Mouse (Mus musculus) stomach, postnatal 0 days (tissue): Measurements from ENCODE around the gene P3h4. TPM values are rescaled to one million over a fixed set of nuclear protein-coding genes. Genes with fewer than 3 reads are reported as not detected.
A peak's percentile ranks its signal among the peaks of the same experiment; 100 is the strongest.

Experiments used
- ATAC-seq: fragments of 200-750 bp; cut with Nextera tagmentation; 2 replicates; pipeline ENCODE4 v1.8.0; 2017; ENCODE audit not compliant: low FRiP score, low TSS enrichment
- DNase-seq: peaks from one replicate; pipeline ENCODE4 v3.0.0-alpha.2; 2016; ENCODE audit warnings: low spot score
- H3K27ac ChIP-seq: fragments of 300-500 bp; sonication (generic); replicated peaks from 2 replicates; pipeline ENCODE4 v1.5.1; 2014; ENCODE audit warnings: mild to moderate bottlenecking, control low read depth
- H3K27me3 ChIP-seq: fragments of 300-500 bp; sonication (generic); 2 replicates; pipeline ENCODE4 v1.6.1; 2014; ENCODE audit warnings: low read length; ENCODE audit not compliant: control insufficient read depth, insufficient read depth
- H3K36me3 ChIP-seq: fragments of 300-500 bp; sonication (generic); 2 replicates; pipeline ENCODE4 v1.6.1; 2014; ENCODE audit warnings: low read length, mixed read lengths; ENCODE audit not compliant: control insufficient read depth, insufficient read depth
- H3K4me1 ChIP-seq: fragments of 300-500 bp; sonication (generic); replicated peaks from 2 replicates; pipeline ENCODE4 v1.6.1; 2014; ENCODE audit warnings: antibody characterized with exemption; ENCODE audit not compliant: control insufficient read depth, insufficient read depth
- H3K4me2 ChIP-seq: fragments of 300-500 bp; sonication (generic); replicated peaks from 2 replicates; pipeline ENCODE4 v1.6.1; 2014; ENCODE audit warnings: low read depth, mild to moderate bottlenecking, control low read depth, moderate library complexity
- H3K4me3 ChIP-seq: fragments of 300-500 bp; sonication (generic); 2 replicates; pipeline ENCODE4 v1.5.1; 2014; ENCODE audit warnings: low read depth, low read length, control low read depth
- H3K9ac ChIP-seq: fragments of 300-500 bp; sonication (generic); 2 replicates; pipeline ENCODE4 v1.6.1; 2014; ENCODE audit warnings: mild to moderate bottlenecking, low read length, control low read depth, mixed read lengths
- H3K9me3 ChIP-seq: fragments of 300-500 bp; sonication (generic); 2 replicates; pipeline ENCODE4 v1.6.1; 2016; ENCODE audit warnings: low read length; ENCODE audit not compliant: control insufficient read depth
- CTCF ChIP-seq: IDR thresholded peaks from 2 replicates; pipeline ENCODE4 v1.5.1; 2016; ENCODE audit warnings: antibody characterized with exemption, low read depth, mild to moderate bottlenecking, moderate library complexity
- EP300 ChIP-seq: optimal IDR thresholded peaks from 2 replicates; pipeline ENCODE3; 2016; ENCODE audit warnings: antibody characterized with exemption
- WGBS: fragments of 180-500 bp; shearing (Covaris S2); extraction: QIAGEN DNeasy Blood & Tissue Kit; methylation state at CpG from one replicate; pipeline ENCODE4 v1.1.7; 2014; 5-methylcytosine and 5-hydroxymethylcytosine counted together
- polyA plus RNA-seq: library from polyadenylated mRNA; unstranded; fragments of >200 nt; fragmentation: Nextera tagmentation; extraction: Ambion mirVana; gene quantifications from 2 replicates; pipeline ENCODE4 v1.2.1, GENCODE M21; 2015

P3h4 gene
- polyA plus RNA-seq, 1 experiment from 2014 or later: 40.6 TPM

- Histone ChIP-seq H3K4me1 (peaks cover 4% of the 10 kb centered on the region; the same call in 1 of the 2 replicates), H3K27ac (peak overlapping the region; percentile 58; the same call in 1 of the 2 replicates), H3K36me3 (peaks cover under 1% of the 10 kb centered on the region), H3K9ac (peak overlapping the region; percentile 90), H3K4me2 (peak overlapping the region; percentile 95), H3K9me3 (no peaks in the 10 kb centered on the region), H3K4me3 (peak overlapping the region; percentile 74), H3K27me3 (no peaks in the 10 kb centered on the region)
- WGBS: 1% methylated on average over 50 of the region's 52 CpGs
- ATAC-seq: peak; percentile 95
- peak; percentile 16; the same call in 1 of the 2 replicates for TF ChIP-seq CTCF
- TF ChIP-seq EP300: no peak
- DNase-seq: peak; percentile 88
These were observed 26.3 kb upstream of the P3h4 start for GRCm38 (mm10) chr11:100440691-100441522.

DNA sequence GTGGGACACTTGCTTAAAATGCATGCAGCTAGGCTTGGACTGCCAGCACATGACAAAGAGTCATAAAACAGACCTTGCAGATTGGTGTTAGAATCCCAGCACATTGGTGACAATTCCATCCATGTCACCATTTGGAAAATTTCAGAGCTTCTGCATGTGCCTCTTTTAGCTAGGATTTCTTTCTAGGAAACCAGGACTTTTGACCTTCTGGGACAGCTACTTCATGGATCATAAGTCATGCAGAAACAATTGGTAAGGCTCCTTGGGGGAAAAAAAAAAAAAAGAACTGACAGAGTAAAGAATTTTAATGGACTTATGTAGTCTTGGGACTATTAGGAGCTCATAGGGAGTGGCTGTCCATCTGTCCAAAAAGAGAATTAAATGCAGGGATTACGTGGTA lies 23.3 kb upstream of the P3h4 start:
- 75% methylated on average over 1 of the region's 1 CpGs for WGBS
- Histone ChIP-seq H3K4me3 (no peak overlapping the region), H3K27ac (no peak overlapping the region), H3K27me3 (no peaks in the 10 kb centered on the region), H3K4me2 (no peak overlapping the region), H3K9me3 (no peaks in the 10 kb centered on the region), H3K36me3 (peaks cover 11% of the 10 kb centered on the region), H3K9ac (no peak overlapping the region), H3K4me1 (peaks cover 4% of the 10 kb centered on the region; the same call in 1 of the 2 replicates)
- ATAC-seq: no peak
- no peak for DNase-seq
- no peak for TF ChIP-seq EP300
- TF ChIP-seq CTCF: no peak

- peaks cover 4% of the 10 kb centered on the region; the same call in 1 of the 2 replicates for H3K4me1 ChIP-seq
- DNase-seq: no peak
- 82% methylated on average over 9 of the region's 9 CpGs for WGBS
- H3K27me3 ChIP-seq: no peaks in the 10 kb centered on the region
- H3K4me2 ChIP-seq: no peak overlapping the region
- no peak overlapping the region for H3K9ac ChIP-seq
- no peak overlapping the region for H3K4me3 ChIP-seq
- no peak for ATAC-seq
- H3K9me3 ChIP-seq: no peaks in the 10 kb centered on the region
- H3K27ac ChIP-seq: no peak overlapping the region
- TF ChIP-seq EP300: no peak
- no peak for TF ChIP-seq CTCF
- H3K36me3 ChIP-seq: peaks cover 11% of the 10 kb centered on the region
These were observed 21.1 kb upstream of the P3h4 start for GRCm38 (mm10) chr11:100435678-100436246.

DNA sequence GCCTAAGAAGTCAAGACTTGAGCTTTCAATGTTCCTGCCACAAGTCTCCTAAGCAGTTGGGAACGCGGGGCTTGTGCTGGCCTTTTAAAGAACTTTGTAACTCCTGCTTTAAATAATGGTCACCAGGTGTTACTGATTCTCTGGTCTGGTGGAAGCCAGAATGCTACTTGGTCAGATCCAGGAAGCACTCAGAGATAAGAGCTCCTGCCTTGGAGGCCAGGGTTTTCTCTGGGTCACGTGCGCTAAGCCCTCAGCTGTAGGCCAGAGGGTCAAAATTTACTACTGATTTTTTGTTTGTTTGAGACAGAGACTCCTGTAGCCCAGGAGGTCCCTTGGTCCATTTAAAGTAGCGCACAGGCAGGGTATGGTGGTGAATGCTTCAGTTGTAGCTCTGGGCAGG lies 17.4 kb upstream of the P3h4 start:
- H3K9me3 ChIP-seq: no peaks in the 10 kb centered on the region
- WGBS: 87% methylated on average over 5 of the region's 5 CpGs
- no peak overlapping the region for H3K27ac ChIP-seq
- H3K9ac ChIP-seq: no peak overlapping the region
- peaks cover 11% of the 10 kb centered on the region for H3K36me3 ChIP-seq
- no peak; the same call in 1 of the 2 replicates for ATAC-seq
- TF ChIP-seq CTCF: no peak
- TF ChIP-seq EP300: no peak
- no peak overlapping the region for H3K4me3 ChIP-seq
- DNase-seq: no peak
- no peak overlapping the region for H3K4me2 ChIP-seq
- no peaks in the 10 kb centered on the region for H3K4me1 ChIP-seq
- H3K27me3 ChIP-seq: no peaks in the 10 kb centered on the region

GRCm38 (mm10) chr11:100430052-100430451 lies 15.4 kb upstream of the P3h4 start:
- WGBS: 70% methylated on average over 7 of the region's 7 CpGs
- DNase-seq: no peak
- Histone ChIP-seq H3K4me2 (no peak overlapping the region), H3K27ac (peak overlapping the region; percentile 70), H3K9me3 (no peaks in the 10 kb centered on the region), H3K36me3 (peaks cover 2% of the 10 kb centered on the region; the same call in 1 of the 2 replicates), H3K4me3 (no peak overlapping the region), H3K27me3 (no peaks in the 10 kb centered on the region), H3K9ac (no peak overlapping the region), H3K4me1 (no peaks in the 10 kb centered on the region)
- TF ChIP-seq EP300 (no peak), CTCF (no peak)
- no peak for ATAC-seq
